Mouse (Mus musculus) heart, adult 2 months (tissue): Measurements from ENCODE around the gene Slc35d1.

Experiments
- CTCF ChIP-seq: fragments of 200-600 bp; IDR thresholded peaks from 2 replicates; pipeline ENCODE4 v1.8.1; 2022; ENCODE audit warnings: antibody characterized with exemption, mild to moderate bottlenecking, moderate library complexity
- EP300 ChIP-seq: fragments of 200-500 bp; IDR thresholded peaks from 2 replicates; pipeline ENCODE4 v1.6.1; 2011; ENCODE audit warnings: low read depth, low read length, control low read depth; ENCODE audit not compliant: insufficient read depth
- POLR2A ChIP-seq: fragments of 200-500 bp; IDR thresholded peaks from 2 replicates; pipeline ENCODE4 v1.6.1; 2011; ENCODE audit warnings: mild to moderate bottlenecking, low read depth, low read length, control low read depth; ENCODE audit not compliant: insufficient read depth

- TF ChIP-seq CTCF = no peak
- TF ChIP-seq EP300 = no peak
- TF ChIP-seq POLR2A = no peak
These were observed 35.4 kb downstream of the Slc35d1 start for GRCm38 (mm10) chr4:103179581-103179980.
